Mouse (Mus musculus) mammary gland, adult 2 months (tissue): ENCODE data around the gene Trub1. TPM values are rescaled to one million over a fixed set of nuclear protein-coding genes. Genes with fewer than 3 reads are reported as not detected.

Experiments
- polyA plus RNA-seq: library from polyadenylated mRNA; depleted of rRNA; stranded (reverse); fragments of >200 nt; gene quantifications from 2 replicates; pipeline ENCODE4 v1.2.3, GENCODE M21; 2012; ENCODE audit warnings: low replicate concordance; rRNA removed

The Trub1 gene
- polyA plus RNA-seq, result 5.9 and 6.8 TPM in 2 replicates

DNA sequence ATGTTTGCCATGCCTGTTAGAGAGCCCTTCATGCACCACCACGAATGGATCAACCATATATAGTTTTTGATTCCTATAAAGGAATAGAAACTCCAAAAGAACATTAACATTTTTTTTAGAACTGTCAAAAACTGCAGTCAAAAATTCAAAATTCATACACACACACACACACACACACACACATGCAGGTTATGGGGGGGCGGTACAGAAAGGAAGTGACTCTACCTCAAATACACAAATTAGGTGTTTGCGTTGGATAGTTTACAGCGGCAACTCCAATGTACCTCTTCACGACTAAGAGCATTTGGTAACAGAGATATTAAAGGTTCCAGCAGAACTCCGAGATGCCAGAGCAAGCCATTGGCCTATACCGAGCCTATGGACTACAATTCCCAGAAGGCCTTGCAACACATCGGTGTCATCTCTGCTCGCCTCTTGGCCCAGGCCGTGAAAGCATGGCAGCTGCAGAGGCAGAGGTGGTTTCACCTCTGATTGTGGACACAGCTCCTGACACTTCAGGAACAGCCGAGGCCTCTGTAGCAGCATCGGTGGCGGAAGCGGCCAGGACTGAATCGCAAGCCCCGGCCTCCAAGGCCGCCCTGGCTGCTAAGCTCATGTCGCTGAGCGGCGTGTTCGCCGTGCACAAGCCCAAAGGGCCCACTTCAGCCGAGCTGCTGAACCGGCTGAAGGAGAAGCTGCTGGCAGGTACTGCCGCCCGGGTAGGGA is at the start of gene Trub1:
Gene Trub1 (plus strand): TSS at position 421 of the 726 bp plus-strand sequence.

Other genes starting within 250 kb of the Trub1 start
- gene Ablim1, start 138.0 kb upstream of the Trub1 start, polyA plus RNA-seq, result 68.7 and 81.4 TPM in 2 replicates
- 9.7 and 12.5 TPM in 2 replicates for gene Fam160b1, start 92.2 kb upstream of the Trub1 start, polyA plus RNA-seq
- 9.5 and 12.5 TPM in 2 replicates for gene Atrnl1, start 158.1 kb downstream of the Trub1 start, polyA plus RNA-seq